Mouse (Mus musculus): ENCODE data around the gene Bmp15.

GRCm38 (mm10) chrX:6317747-6318146, 2.8 kb downstream of the Bmp15 start:
- no peak for TF ChIP-seq CTCF (IDR thresholded peaks at IDR 0.05; ENCODE audit: control insufficient read depth, insufficient read depth, insufficient replicate concordance, low read depth, low read length)
- TF ChIP-seq POLR2A (IDR thresholded peaks at IDR 0.05; ENCODE audit: control insufficient read depth, low read depth, low read length) = no peak
